In genomic region chr11:46275302-46275701, GRCm38 (mm10) we compare ENCODE assay signal across 8 mouse cellular contexts. TPM values are rescaled to one million over a fixed set of nuclear protein-coding genes. Genes with fewer than 3 reads are reported as not detected.
DNase-seq lines count a peak whose midpoint lies in the region; TF ChIP-seq lines count a peak whose summit lies in the region.

No protein-coding gene starts in this region.

- H3ac ChIP-seq in myocyte (ENCODE audit: control insufficient read depth, insufficient read length), result no peak overlapping the region

- DNase-seq in 3T3-L1 (ENCODE audit: low read depth, low spot score) (peak; percentile 81), liver (peak; percentile 78)
- peak; percentile 52 for DNase-seq in adrenal gland, adult 8-10 months
- DNase-seq in embryo, embryonic 9.5 days (ENCODE audit: extremely low spot score), result peak; percentile 71
- DNase-seq in heart, adult 8-10 months (ENCODE audit: low spot score), result peak; percentile 52
- DNase-seq in kidney, adult 9 months, result peak; percentile 76
- peak; percentile 83 to 86 for DNase-seq in spleen, postnatal 36 days (ENCODE audit: low spot score in 2 of 2)

- H3K79me2 ChIP-seq in myocyte (ENCODE audit: control insufficient read depth, insufficient read depth), result no peaks in the 10 kb centered on the region

- H3K4me2 ChIP-seq in myocyte (ENCODE audit: low read depth), result no peak overlapping the region

- TF ChIP-seq POLR2A in myocyte (IDR thresholded peaks at IDR 0.05; ENCODE audit: insufficient read length, low read depth), result no peak

- H3K4me3 ChIP-seq in myocyte, result no peak overlapping the region

- H3K27me3 ChIP-seq in myocyte (ENCODE audit: control insufficient read depth, insufficient read depth, insufficient read length), result no peaks in the 10 kb centered on the region

- H3K36me3 ChIP-seq in myocyte (ENCODE audit: control insufficient read depth, insufficient read depth), result no peaks in the 10 kb centered on the region

TF ChIP-seq in myocyte, 11 proteins besides CTCF, POLR2A, EP300 and RAD21:
- TF ChIP-seq USF1 (IDR thresholded peaks at IDR 0.05; ENCODE audit: low read depth), result no peak
- TF ChIP-seq MYOG (IDR thresholded peaks at IDR 0.05; ENCODE audit: control insufficient read depth in 1 of 3, insufficient read depth in 1 of 3, insufficient read length in 2 of 3, low read depth in 2 of 3), result peak in 2 of 3 experiments; percentile 5 to 45
- no peak for TF ChIP-seq SRF (IDR thresholded peaks at IDR 0.05; ENCODE audit: control insufficient read depth, insufficient read length, low read depth)
- peak in 2 of 3 experiments; percentile 33 to 76 for TF ChIP-seq MYOD1 (IDR thresholded peaks at IDR 0.05; ENCODE audit: control insufficient read depth in 1 of 3, insufficient read length in 2 of 3, low read depth in 2 of 3)
- no peak for TF ChIP-seq CEBPB (IDR thresholded peaks at IDR 0.05; ENCODE audit: insufficient read depth, poor library complexity, severe bottlenecking)
- no peak for TF ChIP-seq TCF12 (IDR thresholded peaks at IDR 0.05; ENCODE audit: insufficient read depth, poor library complexity, severe bottlenecking)
- TF ChIP-seq MAX (IDR thresholded peaks at IDR 0.05; ENCODE audit: low read depth), result no peak
- no peak for TF ChIP-seq TCF3 (IDR thresholded peaks at IDR 0.05; ENCODE audit: insufficient read length, low read depth)
TF ChIP-seq in myocyte: peak in this region for 2.

RNA-seq across cellular contexts. Expression of gene Cyfip2, which starts 37.4 kb away (rescaled TPM):
- 100 to 1,000 TPM; 118 to 135 (median 125) TPM for total RNA-seq in adrenal gland, adult 8-10 months (2022)
- 10 to 100 TPM; 63.9 to 70.3 (median 66.7) TPM for total RNA-seq in heart, adult 8-10 months (2022)
- polyA plus RNA-seq in myocyte (2012; fragmentation: generic; extraction: Trizol), result 16.9 TPM

RNA-seq across cellular contexts. Expression of gene Fndc9, which starts 40.0 kb away (rescaled TPM):
- not detected for total RNA-seq in adrenal gland, adult 8-10 months (2022)
- total RNA-seq in heart, adult 8-10 months (2022), result not detected
- 0.74 TPM for polyA plus RNA-seq in myocyte (2012; fragmentation: generic; extraction: Trizol)
